Mouse (Mus musculus) thymus, adult 2 months (tissue): ENCODE data around the gene Ints1.

ENCODE experiments used
- CTCF ChIP-seq: fragments of 200-500 bp; IDR thresholded peaks from 2 replicates; pipeline ENCODE4 v1.5.1; 2012; ENCODE audit warnings: mild to moderate bottlenecking, control low read depth, low read length, moderate library complexity, borderline replicate concordance; ENCODE audit not compliant: control insufficient read depth, poor library complexity, insufficient read depth; ENCODE audit errors: extremely low read depth
- POLR2A ChIP-seq: fragments of 200-500 bp; IDR thresholded peaks from 2 replicates; pipeline ENCODE4 v1.6.1; 2012; ENCODE audit warnings: mild to moderate bottlenecking, low read length, control low read depth, moderate library complexity; ENCODE audit not compliant: control insufficient read depth, poor library complexity, insufficient read depth; ENCODE audit errors: extremely low read depth

- TF ChIP-seq CTCF (no peak), POLR2A (no peak)
These were observed 42.6 kb upstream of the Ints1 start for GRCm38 (mm10) chr5:139818056-139818455.
